Mouse (Mus musculus): ENCODE measurements at regions not wholly inside any gene's neighbourhood (a gene's known extent, or its start where the extent isn't known, plus 50 kb on each side); places are given as distances from the start of the nearest gene placed in this dataset.

- no peak for DNase-seq
- Histone ChIP-seq H3K4me3 (ENCODE audit: insufficient read depth, low read depth, low read length) (no peak overlapping the region), H3K4me1 (ENCODE audit: control insufficient read depth, insufficient read depth, low read length) (no peaks in the 10 kb centered on the region), H3K27ac (ENCODE audit: insufficient read depth, low read depth, low read length) (no peak overlapping the region), H3K27me3 (replicated peaks; ENCODE audit: control insufficient read depth, insufficient read depth, low read length) (no peaks in the 10 kb centered on the region), H3K36me3 (ENCODE audit: control insufficient read depth, insufficient read depth, low read length) (no peaks in the 10 kb centered on the region)
- no peak for TF ChIP-seq CTCF (conservative IDR thresholded peaks at IDR 0.05; ENCODE audit: insufficient read depth, insufficient read length, low read depth, low read length)
- TF ChIP-seq POLR2A (IDR thresholded peaks at IDR 0.05; ENCODE audit: low read depth, low read length) = no peak
- WGBS = 95% methylated on average over 8 of the region's 8 CpGs
These were observed 52.8 kb upstream of the Dmrtb1 start for GRCm38 (mm10) chr4:107736866-107737265.

GRCm38 (mm10) chr4:107737907-107738306 lies 53.9 kb upstream of the Dmrtb1 start:
- Histone ChIP-seq H3K4me3 (ENCODE audit: insufficient read depth, low read depth, low read length) (no peak overlapping the region), H3K36me3 (ENCODE audit: control insufficient read depth, insufficient read depth, low read length) (no peaks in the 10 kb centered on the region), H3K27me3 (replicated peaks; ENCODE audit: control insufficient read depth, insufficient read depth, low read length) (no peaks in the 10 kb centered on the region), H3K4me1 (ENCODE audit: control insufficient read depth, insufficient read depth, low read length) (no peaks in the 10 kb centered on the region), H3K27ac (ENCODE audit: insufficient read depth, low read depth, low read length) (no peak overlapping the region)
- TF ChIP-seq CTCF (conservative IDR thresholded peaks at IDR 0.05; ENCODE audit: insufficient read depth, insufficient read length, low read depth, low read length) (peak; percentile 95), POLR2A (IDR thresholded peaks at IDR 0.05; ENCODE audit: low read depth, low read length) (no peak)
- peak; percentile 75 for DNase-seq
- WGBS = 6% methylated on average over 6 of the region's 6 CpGs

GRCm38 (mm10) chr4:107738776-107739175 lies 54.7 kb upstream of the Dmrtb1 start:
- 80% methylated on average over 9 of the region's 9 CpGs for WGBS
- no peak for TF ChIP-seq CTCF (conservative IDR thresholded peaks at IDR 0.05; ENCODE audit: insufficient read depth, insufficient read length, low read depth, low read length)
- no peak for TF ChIP-seq POLR2A (IDR thresholded peaks at IDR 0.05; ENCODE audit: low read depth, low read length)

GRCm38 (mm10) chr4:107739789-107740405 lies 55.9 kb upstream of the Dmrtb1 start:
- Histone ChIP-seq H3K4me1 (ENCODE audit: control insufficient read depth, insufficient read depth, low read length) (no peaks in the 10 kb centered on the region), H3K36me3 (ENCODE audit: control insufficient read depth, insufficient read depth, low read length) (no peaks in the 10 kb centered on the region), H3K27me3 (replicated peaks; ENCODE audit: control insufficient read depth, insufficient read depth, low read length) (no peaks in the 10 kb centered on the region), H3K27ac (ENCODE audit: insufficient read depth, low read depth, low read length) (no peak overlapping the region), H3K4me3 (ENCODE audit: insufficient read depth, low read depth, low read length) (no peak overlapping the region)
- WGBS = 88% methylated on average over 6 of the region's 6 CpGs
- no peak for DNase-seq
- TF ChIP-seq CTCF (conservative IDR thresholded peaks at IDR 0.05; ENCODE audit: insufficient read depth, insufficient read length, low read depth, low read length) (no peak), POLR2A (IDR thresholded peaks at IDR 0.05; ENCODE audit: low read depth, low read length) (no peak)

More at GRCm38 (mm10) chr4:107738776-107739175, 54.7 kb upstream of the Dmrtb1 start:
- Histone ChIP-seq H3K27ac (ENCODE audit: insufficient read depth, low read depth, low read length) (no peak overlapping the region), H3K4me1 (ENCODE audit: control insufficient read depth, insufficient read depth, low read length) (no peaks in the 10 kb centered on the region), H3K27me3 (replicated peaks; ENCODE audit: control insufficient read depth, insufficient read depth, low read length) (no peaks in the 10 kb centered on the region), H3K4me3 (ENCODE audit: insufficient read depth, low read depth, low read length) (no peak overlapping the region), H3K36me3 (ENCODE audit: control insufficient read depth, insufficient read depth, low read length) (no peaks in the 10 kb centered on the region)
- no peak for DNase-seq

DNA sequence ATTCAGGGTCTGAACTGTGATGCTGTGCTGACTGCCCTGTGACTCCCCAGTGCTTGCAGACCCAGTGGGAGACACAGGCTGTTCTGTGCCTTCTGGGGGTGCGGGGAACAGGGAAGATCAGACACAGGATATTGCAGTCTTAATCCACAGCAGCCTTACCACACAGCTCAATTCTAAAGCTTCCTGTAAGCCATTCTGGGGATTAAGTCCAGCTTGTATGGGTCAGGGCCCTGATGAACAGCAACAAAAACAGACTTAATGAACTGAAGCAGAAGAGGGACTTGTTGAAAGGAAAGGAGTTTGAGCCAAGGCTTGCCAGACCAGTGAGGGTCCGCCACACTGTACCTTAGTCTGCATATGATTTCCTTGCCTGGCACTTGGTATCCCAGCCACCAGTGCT lies 58.4 kb upstream of the Lrp8 start:
- whole genome bisulfite sequencing = 93% methylated on average over 2 of the region's 2 CpGs
- no peak for DNase-seq

GRCm38 (mm10) chr4:107746366-107746765 lies 55.7 kb upstream of the Lrp8 start:
- H3K27ac ChIP-seq (ENCODE audit: insufficient read depth, low read depth, low read length) = no peak overlapping the region

More for the DNA sequence above, 58.4 kb upstream of the Lrp8 start:
- H3K4me1 ChIP-seq (ENCODE audit: control insufficient read depth, insufficient read depth, low read length) = no peaks in the 10 kb centered on the region
- H3K27me3 ChIP-seq (replicated peaks; ENCODE audit: control insufficient read depth, insufficient read depth, low read length) = no peaks in the 10 kb centered on the region
- no peak overlapping the region for H3K27ac ChIP-seq (ENCODE audit: insufficient read depth, low read depth, low read length)
- no peak for TF ChIP-seq CTCF (conservative IDR thresholded peaks at IDR 0.05; ENCODE audit: insufficient read depth, insufficient read length, low read depth, low read length)
- no peak for TF ChIP-seq POLR2A (IDR thresholded peaks at IDR 0.05; ENCODE audit: low read depth, low read length)
- no peaks in the 10 kb centered on the region for H3K36me3 ChIP-seq (ENCODE audit: control insufficient read depth, insufficient read depth, low read length)
- H3K4me3 ChIP-seq (ENCODE audit: insufficient read depth, low read depth, low read length) = no peak overlapping the region

DNA sequence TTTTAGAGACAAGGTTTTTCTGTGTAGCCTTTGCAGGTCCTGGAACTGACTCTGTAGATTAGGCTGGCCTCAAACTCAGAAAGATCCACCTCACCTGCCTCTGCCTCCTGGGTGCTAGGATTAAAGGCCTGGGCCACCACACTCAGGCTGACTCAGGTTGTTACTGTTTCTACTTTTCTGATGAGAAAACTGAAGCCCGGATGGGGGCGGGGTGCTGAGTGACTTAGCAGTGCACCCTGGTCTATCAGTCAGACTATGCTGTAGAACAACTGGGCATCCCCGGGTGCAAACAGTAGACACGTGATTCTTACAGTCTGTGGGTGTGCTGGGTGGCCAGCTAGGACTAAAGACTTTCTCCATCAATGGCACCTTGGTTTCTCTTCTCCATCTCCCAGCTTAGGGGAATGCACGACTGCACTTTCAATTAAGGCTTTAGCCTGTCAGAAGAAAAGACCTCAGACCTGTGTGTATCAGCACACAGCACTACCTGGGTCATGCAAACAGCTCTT lies 55.1 kb upstream of the Lrp8 start:
- WGBS = 76% methylated on average over 5 of the region's 5 CpGs
- no peak for DNase-seq
- H3K4me1 ChIP-seq (ENCODE audit: control insufficient read depth, insufficient read depth, low read length) = no peaks in the 10 kb centered on the region
- H3K36me3 ChIP-seq (ENCODE audit: control insufficient read depth, insufficient read depth, low read length) = no peaks in the 10 kb centered on the region
- TF ChIP-seq CTCF (conservative IDR thresholded peaks at IDR 0.05; ENCODE audit: insufficient read depth, insufficient read length, low read depth, low read length) (no peak), POLR2A (IDR thresholded peaks at IDR 0.05; ENCODE audit: low read depth, low read length) (no peak)
- H3K27ac ChIP-seq (ENCODE audit: insufficient read depth, low read depth, low read length) = no peak overlapping the region
- H3K27me3 ChIP-seq (replicated peaks; ENCODE audit: control insufficient read depth, insufficient read depth, low read length) = no peaks in the 10 kb centered on the region
- no peak overlapping the region for H3K4me3 ChIP-seq (ENCODE audit: insufficient read depth, low read depth, low read length)

More at GRCm38 (mm10) chr4:107746366-107746765, 55.7 kb upstream of the Lrp8 start:
- Histone ChIP-seq H3K36me3 (ENCODE audit: control insufficient read depth, insufficient read depth, low read length) (no peaks in the 10 kb centered on the region), H3K4me1 (ENCODE audit: control insufficient read depth, insufficient read depth, low read length) (no peaks in the 10 kb centered on the region), H3K27me3 (replicated peaks; ENCODE audit: control insufficient read depth, insufficient read depth, low read length) (no peaks in the 10 kb centered on the region), H3K4me3 (ENCODE audit: insufficient read depth, low read depth, low read length) (no peak overlapping the region)
- 78% methylated on average over 3 of the region's 3 CpGs for WGBS
- DNase-seq = no peak
- TF ChIP-seq POLR2A (IDR thresholded peaks at IDR 0.05; ENCODE audit: low read depth, low read length) (no peak), CTCF (conservative IDR thresholded peaks at IDR 0.05; ENCODE audit: insufficient read depth, insufficient read length, low read depth, low read length) (no peak)

All from kidney, adult 2 months (tissue).